ENCODE assay signal across 8 mouse cellular contexts in the genomic region with DNA sequence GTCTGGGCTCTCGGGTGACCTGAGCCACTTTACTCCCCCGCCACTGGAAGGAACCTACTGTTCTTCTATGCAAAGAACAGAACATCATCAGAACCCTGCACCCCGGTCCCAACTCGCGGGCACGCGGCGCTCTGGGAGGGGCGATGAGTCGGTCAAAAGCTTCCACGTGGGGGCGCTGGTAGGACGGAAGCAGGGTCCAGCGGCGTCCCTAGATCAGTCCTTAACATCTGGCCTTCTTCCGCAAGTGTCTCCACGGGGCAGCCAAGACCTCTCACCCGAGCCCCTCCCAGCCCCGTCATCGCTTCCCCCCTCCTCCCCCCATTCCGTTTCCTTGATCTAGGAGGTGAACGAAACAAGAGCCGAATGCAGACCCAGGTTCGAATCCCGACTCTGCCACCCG. TPM values are rescaled to one million over a fixed set of nuclear protein-coding genes. Genes with fewer than 3 reads are reported as not detected.
DNase-seq lines count a peak whose midpoint lies in the region; ATAC-seq lines count a peak whose summit lies in the region.

No protein-coding gene starts in this region.

- peak; percentile 22; the same call in 1 of the 2 replicates for ATAC-seq in hindbrain, embryonic 14.5 days (ENCODE audit: low FRiP score)
- peak; percentile 59 for ATAC-seq in megakaryocyte progenitor cell, adult 5-6 weeks (replicated peaks; ENCODE audit: poor library complexity)

- H3K27ac ChIP-seq in hindbrain, embryonic 14.5 days: no peak overlapping the region

- H3K4me3 ChIP-seq in hindbrain, embryonic 14.5 days (replicated peaks; ENCODE audit: low read length): peak overlapping the region; percentile 45

- H3K4me2 ChIP-seq in hindbrain, embryonic 14.5 days (replicated peaks): peak overlapping the region; percentile 86

- H3K27me3 ChIP-seq in hindbrain, embryonic 14.5 days (ENCODE audit: control insufficient read depth, insufficient read depth, low read length): no peaks in the 10 kb centered on the region

- no peaks in the 10 kb centered on the region for H3K9me3 ChIP-seq in hindbrain, embryonic 14.5 days (ENCODE audit: control insufficient read depth, low read length)

- peak overlapping the region; percentile 67 for H3K9ac ChIP-seq in hindbrain, embryonic 14.5 days

- WGBS in hindbrain, embryonic 14.5 days: under 1% methylated on average over 26 of the region's 26 CpGs

- H3K4me1 ChIP-seq in hindbrain, embryonic 14.5 days (replicated peaks; ENCODE audit: control insufficient read depth, insufficient read depth, low read length): peaks cover 9% of the 10 kb centered on the region

- H3K36me3 ChIP-seq in hindbrain, embryonic 14.5 days (replicated peaks; ENCODE audit: control insufficient read depth, insufficient read depth): no peaks in the 10 kb centered on the region

- peak; percentile 75 for DNase-seq in R1 (ENCODE audit: low read depth, low spot score)
- DNase-seq in cerebellum, postnatal 36 days: peak; percentile 43 to 51
- DNase-seq in frontal cortex, postnatal 36 days (ENCODE audit: low spot score in 2 of 2): peak; percentile 37 to 38
- peak; percentile 57 for DNase-seq in hindbrain, embryonic 14.5 days (ENCODE audit: low spot score)
- peak; percentile 75 to 78 for DNase-seq in left cerebral cortex, postnatal 14 days (ENCODE audit: low spot score in 2 of 2)
- DNase-seq in right cerebral cortex, postnatal 10 days (ENCODE audit: low spot score in 2 of 2): peak; percentile 77 to 81
- DNase-seq in urinary bladder, postnatal 14 days (ENCODE audit: low spot score): peak; percentile 89

- intact Hi-C loops in left cerebral cortex, postnatal 14 days (cut with DNase I): loop anchor here (10.0 kb wide), 1 partner anchor 214 kb away; a partner anchor contains a TSS

RNA-seq across cellular contexts. Expression of a gene that starts 2.8 kb away (rescaled TPM):
- polyA plus RNA-seq in hindbrain, embryonic 14.5 days (2014; fragmentation: Nextera tagmentation; extraction: Ambion mirVana): 0.17 TPM in 1 of 2 replicates, not detected in the other
- not detected for total RNA-seq in left cerebral cortex, postnatal 14 days (2021)
- total RNA-seq in megakaryocyte progenitor cell, adult 5-6 weeks (2015): not detected in 2 replicates
- total RNA-seq in megakaryocyte progenitor cell, adult 5-6 weeks (2017): not detected in 2 replicates

RNA-seq across cellular contexts. Expression of a gene that starts 51.6 kb away (rescaled TPM):
- 58.1 and 71.0 TPM in 2 replicates for polyA plus RNA-seq in hindbrain, embryonic 14.5 days (2014; fragmentation: Nextera tagmentation; extraction: Ambion mirVana)
- total RNA-seq in left cerebral cortex, postnatal 14 days (2021): 10 to 100 TPM; 63.3 to 66.2 TPM
- 99.1 and 111 TPM in 2 replicates for total RNA-seq in megakaryocyte progenitor cell, adult 5-6 weeks (2015)
- 70.8 and 73.3 TPM in 2 replicates for total RNA-seq in megakaryocyte progenitor cell, adult 5-6 weeks (2017)

Comparison
In these comparisons a context has a peak if more than half of its experiments do, and no peak if none do; other contexts are left out.
1. DNase-seq: peak in every context shown above with its lines; median percentile 89 in urinary bladder, postnatal 14 days; 79 in right cerebral cortex, postnatal 10 days; 76 in left cerebral cortex, postnatal 14 days; 75 in R1; 57 in hindbrain, embryonic 14.5 days; 47 in cerebellum, postnatal 36 days; 38 in frontal cortex, postnatal 36 days.